Mouse (Mus musculus) erythroblast, embryonic 14.5 days (primary cell): ENCODE measurements at regions not wholly inside any gene's neighbourhood (a gene's known extent, or its start where the extent isn't known, plus 50 kb on each side); places are given as distances from the start of the nearest gene placed in this dataset.

Source experiments
- GATA1 ChIP-seq: IDR thresholded peaks from 2 replicates; pipeline ENCODE4 v1.6.1; 2012; ENCODE audit warnings: low read length, inconsistent platforms, mixed read lengths
- TAL1 ChIP-seq: IDR thresholded peaks from 3 replicates; pipeline ENCODE4 v1.6.1; 2012; ENCODE audit warnings: low read length, inconsistent platforms, mixed read lengths

GRCm38 (mm10) chr2:178723455-178723854 lies 293.1 kb downstream of the Cdh26 start:
- TF ChIP-seq TAL1 (no peak), GATA1 (no peak)
